Mouse (Mus musculus): ENCODE results near the gene Trpm5.

Trpm5 gene

GRCm38 (mm10) chr7:143094592-143095553 lies at the start of gene Trpm5:
Trpm5 (minus strand) TSS chr7:143094642.
- DNase-seq (ENCODE audit: low read depth), result peak; percentile 52

DNA sequence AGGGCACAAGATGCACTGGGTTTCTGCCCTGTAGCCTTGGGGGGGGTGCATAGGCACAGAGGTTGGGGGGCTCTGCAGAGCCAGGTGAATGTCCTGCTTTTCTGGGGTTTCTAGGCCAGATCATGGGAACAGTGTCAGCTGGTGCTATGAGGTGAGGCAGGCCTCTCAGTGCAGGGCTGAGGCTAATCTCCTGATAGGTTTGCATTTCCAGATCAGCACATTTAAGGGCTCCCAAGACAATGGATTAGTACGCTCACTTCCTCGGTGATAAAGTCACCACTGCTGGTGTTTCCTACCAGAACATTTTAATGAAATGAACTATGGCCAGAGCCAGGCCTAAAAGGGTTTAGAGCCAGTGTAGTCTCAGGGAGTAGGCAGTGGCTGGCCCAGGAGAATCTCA lies 48.2 kb upstream of the Trpm5 start:
- no peak for DNase-seq (ENCODE audit: low read depth)

DNA sequence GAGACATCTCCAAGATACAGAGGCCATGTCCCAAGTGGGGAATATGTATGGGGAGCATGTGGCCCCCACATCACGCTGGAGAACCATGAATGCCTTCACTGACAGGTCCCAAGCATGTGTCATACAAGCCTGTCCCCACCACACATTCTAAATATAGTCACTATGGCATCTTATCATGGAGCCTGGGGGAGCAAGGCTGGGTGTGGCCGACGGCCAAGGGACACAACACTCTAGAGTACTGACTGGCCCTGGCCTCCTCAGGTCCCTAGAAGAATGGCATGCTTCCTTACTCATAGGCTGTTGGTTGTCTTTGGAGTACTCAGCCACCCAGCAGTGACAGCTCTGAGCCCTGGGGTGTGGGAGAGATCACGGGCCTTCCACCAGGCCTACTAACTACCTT lies 45.5 kb upstream of the Trpm5 start:
- no peak for DNase-seq (ENCODE audit: low read depth)

GRCm38 (mm10) chr7:143138789-143139188 lies 44.3 kb upstream of the Trpm5 start:
- peak; percentile 18 for DNase-seq (ENCODE audit: low read depth)

DNA sequence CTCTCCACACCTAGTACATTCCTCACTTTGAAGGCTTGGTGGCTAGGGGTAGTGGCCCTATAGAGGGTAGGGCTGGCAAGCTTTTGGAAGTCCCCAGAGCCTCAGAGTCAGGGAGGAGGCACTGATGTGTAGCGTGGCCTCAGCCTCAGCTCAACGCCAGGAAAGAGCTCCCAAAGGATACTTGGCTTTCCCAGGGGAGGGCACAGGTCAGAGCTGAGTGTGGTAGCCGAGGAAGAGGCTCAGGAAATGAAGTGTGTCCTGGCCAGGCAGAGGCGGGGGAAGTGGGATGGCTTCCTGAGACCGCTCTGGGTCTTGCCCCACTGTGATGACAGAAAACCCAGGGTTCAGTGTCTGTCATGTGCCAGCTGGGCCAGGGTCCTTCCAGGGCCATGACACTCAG lies 42.1 kb upstream of the Trpm5 start:
- DNase-seq (ENCODE audit: low read depth), result no peak

DNA sequence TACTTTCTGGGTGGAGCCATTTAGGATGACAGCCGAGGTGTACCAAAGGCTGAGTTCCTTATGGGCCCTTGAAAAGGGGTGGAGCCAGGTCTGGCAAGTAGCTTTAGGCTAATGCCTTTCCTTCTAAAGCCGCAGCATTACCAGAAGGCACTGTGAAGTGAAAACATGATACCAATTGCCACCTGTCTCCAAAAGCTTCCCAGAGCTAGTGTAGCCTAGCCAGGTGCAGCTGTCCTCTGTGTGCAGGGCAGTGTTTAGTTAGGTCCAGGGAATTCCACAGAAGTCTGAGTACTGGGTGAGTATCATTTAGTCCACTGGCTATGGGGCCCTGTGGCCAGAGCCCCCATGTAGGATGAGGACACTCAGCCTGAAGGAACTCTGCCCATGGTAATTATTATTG lies 41.7 kb upstream of the Trpm5 start:
- no peak for DNase-seq (ENCODE audit: low read depth)

DNA sequence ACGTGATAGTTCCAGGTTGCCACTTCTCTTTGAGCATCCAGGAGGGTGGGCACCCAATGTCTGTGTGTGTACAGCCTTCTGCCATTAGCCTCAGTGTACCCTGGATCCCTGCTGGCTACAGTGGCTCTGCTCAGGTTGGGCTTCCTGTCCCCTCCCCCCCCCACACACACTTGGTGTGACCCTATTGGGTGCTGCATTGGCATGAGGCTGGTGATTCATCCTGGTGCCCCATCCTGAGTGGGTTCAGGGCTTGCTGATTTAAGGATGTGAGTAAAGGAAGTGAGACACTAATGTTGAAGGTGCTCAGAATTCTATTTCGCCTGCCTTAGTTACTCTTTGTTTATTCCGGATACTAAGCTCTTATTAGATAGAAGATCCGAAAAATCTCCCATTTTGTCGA lies 38.4 kb upstream of the Trpm5 start:
- DNase-seq (ENCODE audit: low read depth), result no peak

DNA sequence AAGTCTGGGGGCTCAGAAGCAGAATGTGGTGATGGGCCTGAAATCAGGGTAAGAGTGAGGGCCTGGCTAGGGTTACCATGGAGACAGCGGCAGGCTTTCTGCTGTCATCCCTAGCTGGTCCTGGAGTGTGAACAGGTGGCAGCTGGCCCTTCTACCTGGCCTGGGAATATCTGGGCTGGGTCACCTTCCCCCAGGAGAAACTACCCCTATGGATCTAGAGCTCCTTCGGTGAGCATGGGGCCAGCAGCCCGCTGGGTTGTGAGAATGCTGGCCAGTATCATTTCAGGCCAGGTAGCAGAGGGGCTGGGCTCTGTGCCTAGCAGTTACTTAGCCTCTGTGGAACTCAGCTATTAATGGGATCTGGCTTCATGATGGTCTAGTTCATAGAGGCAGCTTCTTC lies 30.5 kb upstream of the Trpm5 start:
- DNase-seq (ENCODE audit: low read depth), result no peak

DNA sequence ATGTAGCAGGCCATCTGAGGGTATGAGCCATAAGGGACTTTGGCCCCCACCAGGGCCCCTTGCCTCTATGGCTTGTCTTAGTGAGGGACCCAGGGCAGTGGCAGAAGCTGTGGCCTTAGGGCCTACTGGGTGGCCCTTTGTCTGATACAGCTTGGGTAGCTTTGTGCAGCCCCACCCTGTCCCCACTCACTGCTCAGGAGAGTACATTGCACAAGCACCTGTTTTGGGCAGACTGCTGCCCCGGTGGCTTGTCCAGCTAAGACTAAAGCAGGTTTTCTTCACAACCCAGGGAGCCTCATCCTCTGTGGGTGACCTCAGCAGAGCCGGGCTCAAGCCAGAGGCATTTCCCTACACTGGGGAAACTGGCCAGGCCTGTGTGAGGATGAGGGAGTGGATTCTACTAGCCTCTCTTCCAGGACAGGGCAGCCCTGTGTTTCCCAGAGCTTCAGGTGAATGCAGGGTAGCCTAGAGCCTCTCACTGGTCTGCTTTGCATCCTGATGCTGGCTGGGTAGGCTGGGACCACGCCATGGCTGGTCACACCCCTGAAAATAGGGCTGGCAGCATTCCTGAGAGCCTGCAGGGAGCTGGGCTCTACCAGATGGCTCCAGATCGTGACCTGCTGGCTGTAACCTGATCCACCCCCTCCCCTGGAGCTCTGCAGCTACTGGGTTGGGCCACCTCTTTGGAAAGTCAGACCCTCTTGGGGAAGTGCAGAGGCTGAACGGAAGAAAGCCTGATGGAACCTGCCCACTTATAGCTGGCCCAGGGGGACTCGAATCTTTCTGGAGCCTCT lies 29.6 kb upstream of the Trpm5 start:
- peak; percentile 33 for DNase-seq (ENCODE audit: low read depth)

DNA sequence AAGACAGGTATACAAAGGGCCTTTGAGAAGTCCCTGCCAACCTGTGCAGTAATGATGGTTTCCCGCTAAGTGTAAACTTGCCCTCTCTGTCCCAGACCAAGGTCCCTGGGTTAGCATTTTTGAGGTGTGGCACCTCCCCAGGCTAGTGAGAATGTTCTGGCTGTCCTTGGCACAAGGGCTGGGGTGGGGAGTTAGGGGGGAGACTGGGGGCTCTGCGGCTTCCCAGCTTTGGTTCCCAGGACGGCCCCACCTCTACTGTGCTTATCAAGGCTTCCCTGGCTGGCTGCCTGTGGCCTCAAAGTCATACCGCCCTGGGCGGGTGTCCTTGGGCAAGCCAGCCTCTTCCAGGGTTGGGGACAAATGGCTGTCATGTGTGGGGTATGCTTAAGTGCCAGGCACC lies 27.7 kb upstream of the Trpm5 start:
- no peak for DNase-seq (ENCODE audit: low read depth)

GRCm38 (mm10) chr7:143119826-143120225 lies 25.4 kb upstream of the Trpm5 start:
- DNase-seq (ENCODE audit: low read depth), result no peak

GRCm38 (mm10) chr7:143119407-143119806 lies 25.0 kb upstream of the Trpm5 start:
- DNase-seq (ENCODE audit: low read depth), result no peak

- no peak for DNase-seq (ENCODE audit: low read depth)
These were observed 22.1 kb upstream of the Trpm5 start for GRCm38 (mm10) chr7:143116521-143116920.

GRCm38 (mm10) chr7:143114773-143115172 lies 20.3 kb upstream of the Trpm5 start:
- DNase-seq (ENCODE audit: low read depth), result no peak

DNA sequence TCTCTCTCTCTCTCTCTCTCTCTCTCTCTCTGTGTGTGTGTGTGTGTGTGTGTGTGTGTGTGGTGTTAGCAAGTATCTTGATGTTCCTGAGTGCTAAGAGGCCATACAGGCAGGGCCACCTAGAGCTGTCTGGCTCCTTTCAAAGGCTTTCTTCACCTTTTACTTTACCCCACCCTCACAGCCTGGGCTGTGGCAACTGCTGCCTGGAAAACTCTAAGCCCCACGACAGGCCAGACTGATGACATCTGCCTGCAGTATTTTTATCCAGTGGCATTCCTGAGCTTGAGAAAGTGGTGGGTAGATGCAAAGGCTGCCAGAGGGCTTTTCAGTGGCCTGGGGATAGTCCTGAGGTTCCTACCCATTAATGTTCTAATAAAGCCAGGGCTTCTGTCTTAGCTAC lies 18.0 kb upstream of the Trpm5 start:
- no peak for DNase-seq (ENCODE audit: low read depth)

- no peak for DNase-seq (ENCODE audit: low read depth)
These were observed 17.3 kb upstream of the Trpm5 start for GRCm38 (mm10) chr7:143111719-143112118.

DNA sequence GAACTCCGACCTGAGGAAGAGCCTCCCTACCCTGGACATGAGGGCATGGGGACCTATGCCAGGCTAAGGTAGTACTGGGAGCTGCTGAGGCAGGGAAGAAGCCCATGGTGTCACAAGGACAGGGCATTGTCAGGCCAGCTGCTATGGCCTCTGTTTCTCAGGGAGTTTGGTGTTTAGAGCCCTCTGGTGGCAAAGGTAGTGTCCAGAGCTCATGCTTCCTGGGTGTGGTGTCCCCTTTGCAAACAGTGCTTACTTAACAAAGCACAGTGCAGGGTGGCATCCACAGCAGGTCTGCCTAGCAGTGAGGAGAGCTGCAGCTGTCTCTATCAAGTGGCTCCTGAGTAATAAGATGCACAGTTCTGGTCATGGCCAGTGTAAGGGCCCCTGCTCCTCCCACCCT lies 16.4 kb upstream of the Trpm5 start:
- DNase-seq (ENCODE audit: low read depth), result no peak

DNA sequence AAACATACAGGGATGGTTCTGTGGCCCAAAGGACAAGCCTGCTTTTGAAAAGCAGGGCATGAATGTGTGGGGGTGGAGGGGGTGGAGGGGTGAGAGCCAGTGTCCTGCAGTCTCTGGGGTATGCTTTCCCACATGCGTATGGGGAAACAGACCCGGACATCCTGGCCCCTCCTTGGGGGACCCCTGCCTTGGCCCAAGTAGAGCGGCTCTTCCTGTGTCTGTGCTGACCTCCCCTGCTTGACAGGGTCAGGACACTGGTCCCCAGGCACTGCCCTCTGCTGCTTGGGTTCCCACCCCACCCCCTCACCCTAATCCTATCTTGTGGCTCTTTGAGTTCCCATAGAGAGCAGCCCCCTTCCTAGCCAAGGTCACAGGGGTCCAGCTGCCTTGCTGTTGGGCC lies 15.3 kb upstream of the Trpm5 start:
- no peak for DNase-seq (ENCODE audit: low read depth)

DNA sequence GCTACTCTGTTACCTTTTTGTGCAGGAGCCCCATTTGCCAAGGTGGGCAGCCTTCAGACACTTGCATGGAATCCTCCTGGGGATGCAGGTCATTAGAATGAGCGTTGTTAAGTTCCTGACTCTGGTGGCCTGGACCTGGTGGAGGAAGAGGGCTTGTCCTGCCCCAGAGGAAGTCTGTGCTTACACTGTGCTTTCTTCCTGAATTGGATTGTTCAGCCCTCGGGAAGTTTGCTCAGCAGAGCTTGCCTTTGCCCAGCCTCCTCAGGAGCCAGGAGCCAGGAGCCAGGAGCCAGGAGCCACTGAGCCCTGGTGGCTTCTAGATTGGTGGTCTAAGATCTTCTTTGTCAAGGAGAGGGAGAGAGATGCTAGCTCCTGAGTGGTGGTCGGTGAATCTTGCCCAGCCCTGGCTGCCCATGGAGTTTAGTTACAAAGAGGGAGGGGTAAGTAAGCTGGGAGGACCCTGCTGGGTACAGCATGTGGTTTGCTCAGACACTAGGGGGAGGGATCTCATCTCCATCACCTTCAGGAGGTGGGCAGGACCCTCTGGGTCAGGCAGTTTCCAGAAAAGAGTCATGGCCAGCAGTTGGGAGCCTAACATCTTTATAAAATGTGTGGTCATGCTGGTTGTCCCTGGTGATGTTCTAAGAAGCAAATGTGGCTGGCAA lies 14.7 kb upstream of the Trpm5 start:
- no peak for DNase-seq (ENCODE audit: low read depth)

DNA sequence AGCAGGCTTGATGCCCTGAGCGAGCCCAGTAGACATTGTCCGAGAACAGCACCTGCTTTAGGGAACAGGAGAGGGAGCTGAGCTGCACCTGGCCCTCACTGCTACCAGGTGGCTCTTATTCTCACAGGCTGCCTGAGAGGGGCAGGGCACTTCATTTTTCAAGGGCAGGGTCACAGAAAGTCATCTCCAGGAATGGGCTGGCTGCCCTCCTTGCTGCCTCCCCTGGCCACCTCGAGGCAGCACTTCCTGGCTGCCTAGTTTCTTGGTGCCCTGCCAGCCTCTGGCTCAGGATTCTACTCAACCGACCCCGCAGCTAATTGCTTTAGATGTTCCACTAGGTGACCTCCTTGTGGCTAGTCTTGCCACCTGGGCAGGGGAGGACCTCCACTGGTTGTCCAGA lies 13.8 kb upstream of the Trpm5 start:
- DNase-seq (ENCODE audit: low read depth), result no peak

- no peak for DNase-seq (ENCODE audit: low read depth)
These were observed 12.4 kb upstream of the Trpm5 start for GRCm38 (mm10) chr7:143106672-143107465.

DNA sequence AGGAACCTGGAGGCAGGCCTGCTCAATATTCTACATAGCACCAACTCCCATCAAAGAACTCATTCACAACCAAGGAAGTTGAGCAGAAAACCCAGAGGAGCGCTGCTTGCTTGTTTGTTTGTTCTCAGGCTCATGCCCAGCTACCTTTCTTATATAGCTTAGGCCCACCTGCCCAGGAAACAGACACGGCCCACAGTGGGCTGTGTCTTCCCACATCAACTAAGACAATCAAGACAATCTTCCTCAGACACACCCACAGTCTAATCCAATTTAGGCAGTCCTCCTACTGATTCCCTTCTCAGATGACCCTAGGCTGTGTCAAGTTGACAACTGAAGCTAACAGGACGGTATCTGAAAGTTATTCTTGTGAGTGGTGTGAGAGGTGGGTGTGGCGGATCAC lies 11.6 kb upstream of the Trpm5 start, which contains the start of gene Kcnq1:
TSS of gene Kcnq1 (plus strand) at position 301 of the 400 bp plus-strand sequence.
- DNase-seq (ENCODE audit: low read depth), result no peak

Data from NIH3T3 (cell line).